Mouse (Mus musculus) heart, embryonic 12.5 days (tissue): ENCODE measurements around the gene Uqcrfs1. TPM values are rescaled to one million over a fixed set of nuclear protein-coding genes. Genes with fewer than 3 reads are reported as not detected.

Experiments used
- ATAC-seq: fragments of 200-750 bp; cut with Nextera tagmentation; 2 replicates; pipeline ENCODE4 v1.8.0; 2017; ENCODE audit warnings: moderate TSS enrichment, moderate library complexity; ENCODE audit not compliant: insufficient number of reproducible peaks, low FRiP score
- H3K27ac ChIP-seq: fragments of 300-500 bp; sonication (generic); 2 replicates; pipeline ENCODE4 v1.5.1; 2016; ENCODE audit warnings: mild to moderate bottlenecking, moderate library complexity; ENCODE audit not compliant: poor library complexity, severe bottlenecking
- H3K27me3 ChIP-seq: fragments of 300-500 bp; sonication (generic); replicated peaks from 2 replicates; pipeline ENCODE4 v1.6.1; 2016; ENCODE audit warnings: mild to moderate bottlenecking, moderate library complexity
- H3K36me3 ChIP-seq: fragments of 300-500 bp; sonication (generic); 2 replicates; pipeline ENCODE4 v1.6.1; 2016; ENCODE audit warnings: mild to moderate bottlenecking, moderate library complexity
- H3K4me1 ChIP-seq: fragments of 300-500 bp; sonication (generic); replicated peaks from 2 replicates; pipeline ENCODE4 v1.6.1; 2016; ENCODE audit warnings: mild to moderate bottlenecking
- H3K4me2 ChIP-seq: fragments of 300-500 bp; sonication (generic); 2 replicates; pipeline ENCODE4 v1.6.1; 2016; ENCODE audit warnings: mild to moderate bottlenecking, moderate library complexity
- H3K4me3 ChIP-seq: fragments of 300-500 bp; sonication (generic); 2 replicates; pipeline ENCODE4 v1.5.1; 2016; ENCODE audit warnings: mild to moderate bottlenecking
- H3K9ac ChIP-seq: fragments of 300-500 bp; sonication (generic); 2 replicates; pipeline ENCODE4 v1.6.1; 2016; ENCODE audit warnings: mild to moderate bottlenecking, moderate library complexity
- H3K9me3 ChIP-seq: fragments of 300-500 bp; sonication (generic); replicated peaks from 2 replicates; pipeline ENCODE4 v1.6.1; 2016; ENCODE audit warnings: mild to moderate bottlenecking, moderate library complexity
- WGBS: fragments of 180-500 bp; shearing (Covaris S2); methylation state at CpG from one replicate; pipeline ENCODE4 v1.1.7; 2016; 5-methylcytosine and 5-hydroxymethylcytosine counted together
- polyA plus RNA-seq: library from polyadenylated mRNA; unstranded; fragments of >200 nt; fragmentation: Nextera tagmentation; extraction: Ambion mirVana; gene quantifications from 2 replicates; pipeline ENCODE4 v1.2.1, GENCODE M21; 2016

Gene Uqcrfs1
- polyA plus RNA-seq, 1 experiment from 2014 or later = 526 TPM

DNA sequence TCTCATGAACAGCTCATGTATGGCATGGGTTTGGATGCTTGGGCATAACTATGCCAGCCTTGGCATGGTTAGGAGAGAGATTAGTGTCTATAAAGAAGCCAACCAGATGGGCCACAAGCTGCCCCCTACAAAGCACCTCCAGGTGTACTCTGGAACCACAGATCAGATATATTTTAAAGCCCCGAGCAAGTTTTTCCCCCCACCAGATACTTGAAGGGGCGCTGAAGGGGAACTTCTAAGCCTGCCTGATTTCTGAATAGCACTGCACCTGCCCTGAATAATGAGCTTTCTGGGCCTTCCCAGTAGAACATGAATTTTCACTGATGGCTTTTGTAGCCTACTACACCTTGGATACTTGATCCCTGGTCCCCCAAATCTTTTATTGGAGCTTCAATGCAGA lies 12.6 kb upstream of the Uqcrfs1 start:
- Histone ChIP-seq H3K36me3 (no peaks in the 10 kb centered on the region), H3K9ac (no peak overlapping the region), H3K4me2 (no peak overlapping the region), H3K4me3 (no peak overlapping the region), H3K4me1 (no peaks in the 10 kb centered on the region), H3K27ac (no peak overlapping the region), H3K9me3 (no peaks in the 10 kb centered on the region), H3K27me3 (0 out of 2 replicates have a peak, but pooled peaks cover 2% of the 10 kb centered on the region)
- ATAC-seq = no peak
- WGBS = 80% methylated on average over 2 of the region's 2 CpGs

DNA sequence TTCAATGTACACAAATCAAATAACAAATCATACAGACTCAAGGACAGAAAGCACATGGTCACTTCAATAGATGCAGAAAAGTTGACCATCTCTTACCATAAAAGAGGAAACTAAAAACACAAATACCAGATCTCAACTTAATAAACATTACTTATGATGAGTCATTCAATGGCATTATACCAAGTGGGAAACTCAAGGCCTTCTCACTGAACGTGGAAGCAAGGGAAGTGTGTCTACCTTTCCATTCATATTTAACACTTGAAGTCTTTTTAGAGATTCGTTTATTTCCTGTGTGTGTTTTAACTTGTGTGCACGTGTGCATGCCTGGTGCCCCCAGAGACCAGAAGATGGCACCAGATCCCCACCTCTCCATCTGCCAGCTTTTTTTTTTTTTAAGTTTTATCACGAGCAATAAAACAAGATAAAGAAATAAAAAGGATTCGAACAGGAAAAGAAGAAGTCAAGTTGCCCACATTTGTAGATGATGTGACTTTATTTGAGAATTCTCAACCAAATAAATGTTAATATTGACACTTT lies 8.0 kb upstream of the Uqcrfs1 start:
- 30% methylated on average over 5 of the region's 5 CpGs for WGBS

DNA sequence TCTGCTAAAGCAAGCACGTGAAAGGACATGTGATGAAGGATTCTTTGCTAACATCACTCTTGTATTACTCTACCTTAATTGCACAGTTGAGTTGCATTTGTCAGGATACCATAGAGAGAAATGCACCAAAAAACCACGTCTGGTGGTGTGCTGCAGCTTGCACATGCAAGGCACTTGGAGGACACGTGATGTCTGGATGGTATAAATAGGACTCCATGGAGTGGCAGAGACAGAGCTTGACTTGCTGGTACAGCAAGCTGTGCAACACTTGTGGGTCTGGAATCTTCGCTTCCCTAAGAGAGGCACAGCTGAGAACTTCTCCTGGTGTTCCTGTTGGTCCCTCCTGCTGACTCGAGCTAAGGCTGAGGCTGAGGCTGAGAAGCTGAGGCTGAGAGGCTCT lies 4.2 kb upstream of the Uqcrfs1 start:
- Histone ChIP-seq H3K4me3 (no peak overlapping the region), H3K4me2 (no peak overlapping the region), H3K36me3 (no peaks in the 10 kb centered on the region), H3K9ac (no peak overlapping the region), H3K9me3 (no peaks in the 10 kb centered on the region), H3K27me3 (no peaks in the 10 kb centered on the region), H3K4me1 (peaks cover 1% of the 10 kb centered on the region), H3K27ac (no peak overlapping the region)
- 64% methylated on average over 5 of the region's 5 CpGs for WGBS
- ATAC-seq = no peak

More for the DNA sequence above, 8.0 kb upstream of the Uqcrfs1 start:
- no peak overlapping the region for H3K9ac ChIP-seq
- H3K4me3 ChIP-seq = no peak overlapping the region
- H3K4me2 ChIP-seq = no peak overlapping the region
- H3K27me3 ChIP-seq = 0 out of 2 replicates have a peak, but pooled peaks cover 2% of the 10 kb centered on the region
- H3K27ac ChIP-seq = no peak overlapping the region
- no peaks in the 10 kb centered on the region for H3K4me1 ChIP-seq
- H3K9me3 ChIP-seq = no peaks in the 10 kb centered on the region
- no peak for ATAC-seq
- no peaks in the 10 kb centered on the region for H3K36me3 ChIP-seq

DNA sequence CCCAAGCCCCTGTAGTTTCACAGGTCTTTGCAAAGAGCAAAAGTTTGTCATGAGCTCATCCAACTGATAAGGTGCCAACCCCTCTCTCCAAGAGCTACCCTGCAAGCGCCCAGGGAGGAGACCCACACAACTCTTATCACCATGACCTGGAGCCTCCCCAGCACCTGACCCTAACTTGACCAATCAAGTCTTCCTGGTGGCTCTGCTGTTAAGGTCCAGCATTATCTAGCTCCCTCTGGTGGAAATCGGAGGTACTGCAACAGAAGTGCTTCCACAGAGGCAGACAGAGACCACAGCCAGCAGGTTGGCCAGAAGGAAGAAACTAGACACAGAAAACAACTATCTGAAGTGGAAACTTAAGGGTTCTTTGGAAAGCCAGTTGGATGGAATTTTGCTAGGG lies 3.7 kb upstream of the Uqcrfs1 start:
- no peak overlapping the region for H3K27ac ChIP-seq
- no peaks in the 10 kb centered on the region for H3K36me3 ChIP-seq
- H3K4me2 ChIP-seq = no peak overlapping the region
- peak; percentile 61 for ATAC-seq
- H3K4me1 ChIP-seq = peaks cover 6% of the 10 kb centered on the region
- H3K9ac ChIP-seq = no peak overlapping the region
- H3K4me3 ChIP-seq = no peak overlapping the region
- no peaks in the 10 kb centered on the region for H3K27me3 ChIP-seq
- 13% methylated on average over 2 of the region's 2 CpGs for WGBS
- no peaks in the 10 kb centered on the region for H3K9me3 ChIP-seq

DNA sequence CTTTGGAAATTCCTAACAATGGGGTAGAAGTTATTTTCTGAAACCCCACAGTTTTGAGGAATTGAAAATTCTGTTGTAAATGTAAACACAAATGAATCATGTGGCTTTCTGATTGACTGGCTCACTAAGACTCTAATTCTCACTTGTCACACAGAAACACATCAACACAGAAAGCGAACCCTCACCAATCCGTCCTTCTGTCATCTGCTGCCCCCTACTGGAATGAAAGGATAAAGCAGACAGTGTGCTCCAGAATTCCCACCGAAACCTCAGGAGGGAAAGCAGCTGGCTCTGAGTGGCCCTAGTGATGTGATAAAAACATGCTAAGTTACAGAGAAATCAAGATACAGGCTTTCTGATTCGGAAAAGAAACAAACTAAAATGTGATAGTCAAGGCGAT lies 14.4 kb downstream of the Uqcrfs1 start:
- H3K27ac ChIP-seq = no peak overlapping the region
- whole genome bisulfite sequencing = 8% methylated on average over 5 of the region's 5 CpGs

DNA sequence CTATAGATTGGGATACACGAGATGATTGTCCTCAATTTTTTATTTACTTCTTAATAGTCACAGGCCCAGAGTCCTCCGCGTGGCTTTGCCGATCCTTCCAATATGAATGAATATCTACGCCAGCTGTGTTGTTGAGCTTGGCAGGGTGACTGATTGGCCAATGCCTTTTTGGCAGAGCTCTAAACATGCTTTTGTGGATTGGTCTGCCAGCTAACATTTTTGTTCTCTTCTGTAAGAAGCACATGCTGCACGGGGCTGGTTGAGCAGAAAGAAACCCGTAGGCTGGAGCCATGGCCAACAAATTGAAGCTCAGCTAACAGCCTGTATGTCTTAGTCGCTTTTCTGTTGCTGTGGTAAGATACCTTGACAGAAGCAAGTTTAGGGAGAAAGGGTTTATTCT lies 20.2 kb downstream of the Uqcrfs1 start:
- H3K36me3 ChIP-seq = no peaks in the 10 kb centered on the region
- no peaks in the 10 kb centered on the region for H3K27me3 ChIP-seq
- H3K4me1 ChIP-seq = no peaks in the 10 kb centered on the region
- 89% methylated on average over 8 of the region's 8 CpGs for WGBS
- no peaks in the 10 kb centered on the region; the same call in 1 of the 2 replicates for H3K9me3 ChIP-seq
- H3K9ac ChIP-seq = no peak overlapping the region
- H3K4me3 ChIP-seq = no peak overlapping the region
- H3K27ac ChIP-seq = no peak overlapping the region
- no peak overlapping the region for H3K4me2 ChIP-seq
- ATAC-seq = no peak

More for the DNA sequence above, 14.4 kb downstream of the Uqcrfs1 start:
- no peaks in the 10 kb centered on the region for H3K4me1 ChIP-seq
- no peak overlapping the region for H3K9ac ChIP-seq
- ATAC-seq = no peak
- H3K4me2 ChIP-seq = no peak overlapping the region
- no peaks in the 10 kb centered on the region for H3K9me3 ChIP-seq
- H3K27me3 ChIP-seq = no peaks in the 10 kb centered on the region
- H3K36me3 ChIP-seq = 0 out of 2 replicates have a peak, but pooled peaks cover 2% of the 10 kb centered on the region
- no peak overlapping the region for H3K4me3 ChIP-seq

DNA sequence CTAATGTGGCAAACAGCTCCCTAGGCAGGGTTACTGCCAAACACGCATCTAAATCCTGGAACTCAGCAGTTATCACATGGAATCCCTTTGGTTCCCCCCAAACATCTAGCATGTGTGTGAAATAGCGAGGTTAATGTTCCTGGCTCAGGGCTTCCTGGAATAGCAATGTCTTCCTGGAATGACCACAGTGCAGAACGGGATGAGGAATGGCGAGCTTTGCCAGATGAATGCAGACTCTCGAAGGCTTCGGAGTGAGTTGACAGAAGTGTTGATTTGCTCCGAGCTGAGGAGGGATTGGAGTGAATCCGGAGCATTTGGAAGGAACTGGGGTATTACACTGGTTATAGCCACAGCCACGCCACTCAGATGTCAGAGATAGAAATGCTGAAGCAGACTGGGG lies 21.2 kb downstream of the Uqcrfs1 start:
- H3K9ac ChIP-seq = no peak overlapping the region
- H3K4me1 ChIP-seq = no peaks in the 10 kb centered on the region
- H3K4me2 ChIP-seq = no peak overlapping the region
- no peaks in the 10 kb centered on the region for H3K36me3 ChIP-seq
- no peak overlapping the region for H3K27ac ChIP-seq
- no peak overlapping the region for H3K4me3 ChIP-seq
- H3K27me3 ChIP-seq = no peaks in the 10 kb centered on the region
- WGBS = 70% methylated on average over 9 of the region's 9 CpGs
- ATAC-seq = no peak
- no peaks in the 10 kb centered on the region; the same call in 1 of the 2 replicates for H3K9me3 ChIP-seq

DNA sequence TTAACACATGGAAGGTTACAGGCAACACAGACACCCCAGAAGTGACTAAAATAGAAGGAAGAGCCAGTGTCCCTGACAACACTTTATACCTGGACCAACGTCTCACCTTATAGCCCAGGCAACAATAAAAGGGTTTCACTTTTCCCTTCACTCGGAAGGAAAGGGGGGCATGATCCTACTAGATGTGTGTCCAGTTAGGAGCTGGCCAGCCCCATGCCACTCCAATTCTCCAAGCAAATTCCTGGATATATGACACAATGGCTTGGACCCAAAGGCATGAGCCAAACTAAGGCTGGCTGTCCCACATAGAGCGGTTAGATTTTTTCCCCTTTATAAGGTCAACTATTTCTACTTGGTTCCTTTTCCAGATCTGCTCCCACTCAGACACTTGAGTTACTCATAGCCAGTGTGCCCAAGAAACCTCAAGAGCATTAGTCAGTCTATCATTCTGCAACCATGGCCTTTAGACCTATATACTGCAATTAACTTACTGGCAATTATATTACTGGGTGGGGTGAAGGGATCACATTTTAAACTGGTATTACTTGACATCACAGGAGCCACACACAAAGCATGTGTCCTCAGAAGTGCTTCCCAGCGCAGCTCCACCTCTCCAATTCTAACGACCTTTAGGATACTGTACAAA lies 21.8 kb downstream of the Uqcrfs1 start:
- 86% methylated on average over 5 of the region's 5 CpGs for WGBS
- Histone ChIP-seq H3K9ac (no peak overlapping the region), H3K4me1 (no peaks in the 10 kb centered on the region), H3K36me3 (no peaks in the 10 kb centered on the region), H3K4me2 (no peak overlapping the region), H3K9me3 (no peaks in the 10 kb centered on the region; the same call in 1 of the 2 replicates), H3K27ac (no peak overlapping the region), H3K27me3 (no peaks in the 10 kb centered on the region), H3K4me3 (no peak overlapping the region)
- no peak for ATAC-seq

DNA sequence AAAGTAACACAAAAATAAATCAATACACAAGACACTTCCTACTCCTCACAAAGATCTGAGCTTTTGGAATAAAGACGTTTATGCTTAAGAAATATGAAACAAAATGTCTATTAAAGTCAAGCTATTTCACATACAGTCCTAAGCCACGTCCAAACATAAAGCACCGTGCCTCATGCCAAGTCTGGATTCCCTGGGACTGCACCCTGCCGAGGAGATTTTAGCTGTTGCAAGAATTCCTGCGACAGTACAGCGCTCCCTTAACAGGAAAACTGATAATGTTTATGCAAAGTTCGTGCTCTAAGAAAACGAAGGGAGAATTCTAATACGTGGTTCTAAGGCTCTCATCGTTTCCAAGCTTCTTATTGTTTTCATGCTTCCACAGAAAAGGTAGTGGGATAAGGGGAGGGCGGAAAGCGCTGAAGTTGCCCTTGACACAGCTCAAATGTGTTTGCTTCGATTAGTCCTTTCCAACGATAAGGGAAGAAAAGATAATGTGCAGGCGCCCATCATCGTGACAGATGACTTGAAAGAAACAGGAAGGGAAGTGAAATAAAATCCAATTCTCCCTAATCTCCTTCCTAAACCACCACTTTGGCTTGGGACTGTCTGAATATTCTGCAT lies 23.8 kb downstream of the Uqcrfs1 start:
- no peaks in the 10 kb centered on the region for H3K36me3 ChIP-seq
- peak overlapping the region; percentile 51 for H3K4me2 ChIP-seq
- 0 out of 2 replicates have a peak, but pooled peaks have one; percentile 48 for ATAC-seq
- H3K4me1 ChIP-seq = no peaks in the 10 kb centered on the region
- no peaks in the 10 kb centered on the region for H3K27me3 ChIP-seq
- H3K9ac ChIP-seq = no peak overlapping the region
- WGBS = 35% methylated on average over 16 of the region's 16 CpGs
- no peak overlapping the region for H3K27ac ChIP-seq
- peak overlapping the region; percentile 22; the same call in 1 of the 2 replicates for H3K4me3 ChIP-seq
- H3K9me3 ChIP-seq = no peaks in the 10 kb centered on the region; the same call in 1 of the 2 replicates

DNA sequence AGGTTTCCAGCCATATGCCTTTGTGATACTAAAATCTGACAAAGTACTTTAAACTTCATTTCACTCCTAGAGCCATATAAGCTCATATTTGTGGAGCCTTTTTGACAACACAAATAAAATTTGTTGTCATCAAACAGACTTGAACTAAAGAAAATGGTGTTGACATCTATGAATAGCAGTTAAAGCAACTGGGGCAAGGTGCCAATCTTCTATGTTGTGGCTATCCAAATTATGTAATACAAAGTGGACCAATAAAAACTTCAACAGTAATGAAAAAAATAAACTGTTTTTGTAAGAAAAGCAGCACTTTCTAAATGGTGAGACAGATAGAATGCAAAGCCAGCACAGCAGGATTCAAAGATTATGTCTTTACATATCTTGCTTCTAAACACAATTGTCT lies 27.0 kb downstream of the Uqcrfs1 start:
- no peak overlapping the region for H3K4me3 ChIP-seq

DNA sequence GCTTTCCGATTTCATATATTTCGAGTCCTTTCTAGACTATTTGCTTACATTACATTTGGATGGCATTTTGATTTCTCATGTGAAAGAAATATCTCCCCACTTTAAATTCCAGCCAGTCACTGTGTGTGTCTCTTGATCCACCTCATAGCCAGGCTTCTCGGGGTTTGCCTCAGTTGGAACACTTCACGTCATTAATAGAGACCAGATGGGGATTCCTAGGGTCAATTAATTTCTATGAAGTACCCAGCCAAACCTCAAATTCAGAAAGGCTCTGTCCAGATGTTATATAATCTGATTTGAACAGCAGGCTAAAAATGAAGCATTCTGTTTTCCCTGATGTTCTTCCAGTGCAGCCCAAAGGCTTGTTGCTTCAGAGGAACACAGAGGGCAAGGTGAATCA lies 37.5 kb downstream of the Uqcrfs1 start:
- Histone ChIP-seq H3K36me3 (no peaks in the 10 kb centered on the region), H3K4me3 (no peak overlapping the region), H3K9me3 (no peaks in the 10 kb centered on the region), H3K27me3 (no peaks in the 10 kb centered on the region), H3K27ac (no peak overlapping the region), H3K4me2 (no peak overlapping the region), H3K4me1 (no peaks in the 10 kb centered on the region), H3K9ac (no peak overlapping the region)
- WGBS = 78% methylated on average over 4 of the region's 4 CpGs
- ATAC-seq = no peak

More for the DNA sequence above, 27.0 kb downstream of the Uqcrfs1 start:
- no peaks in the 10 kb centered on the region for H3K4me1 ChIP-seq
- H3K36me3 ChIP-seq = no peaks in the 10 kb centered on the region
- H3K9ac ChIP-seq = no peak overlapping the region
- no peak overlapping the region for H3K4me2 ChIP-seq
- ATAC-seq = no peak
- H3K27ac ChIP-seq = no peak overlapping the region
- no peaks in the 10 kb centered on the region for H3K27me3 ChIP-seq
- H3K9me3 ChIP-seq = no peaks in the 10 kb centered on the region; the same call in 1 of the 2 replicates
